Mouse (Mus musculus) lung, postnatal 10 days (tissue): ENCODE results near the gene Col11a2.

Experiments used
- DNase-seq: peaks from one replicate; pipeline ENCODE4 v3.0.0; 2021

The Col11a2 gene

DNA sequence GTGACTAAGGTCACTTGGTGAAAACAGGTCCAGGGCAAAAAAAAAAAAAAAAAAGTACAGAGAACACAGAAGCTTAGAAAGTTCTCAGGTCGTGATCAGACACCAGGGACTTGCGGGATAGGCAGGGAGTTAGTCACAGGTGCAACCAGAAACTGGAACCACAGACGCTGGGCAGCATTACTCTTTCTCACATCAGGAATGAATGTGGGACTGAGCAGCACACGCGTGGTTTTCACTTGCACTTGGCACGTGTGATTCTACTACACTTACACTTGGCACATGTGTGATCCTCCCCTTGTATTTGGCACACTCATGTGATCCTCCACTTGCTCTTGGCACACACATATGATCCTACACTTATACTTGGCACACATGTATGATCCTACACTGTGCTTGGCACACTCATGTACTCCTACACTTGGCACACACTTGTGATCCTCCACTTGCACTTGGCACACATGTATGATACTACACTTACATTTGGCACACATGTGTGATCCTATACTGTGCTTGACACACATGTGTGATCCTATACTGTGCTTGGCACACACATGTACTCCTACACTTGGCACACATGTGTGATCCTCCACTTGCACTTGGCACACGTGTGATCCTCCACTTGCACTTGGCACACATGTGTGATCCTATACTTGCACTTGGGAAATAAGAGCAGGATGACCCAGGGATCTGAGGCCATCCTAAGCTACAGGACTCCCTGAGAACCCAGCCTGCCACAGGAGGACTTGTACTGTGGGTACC, 68.1 kb downstream of the Col11a2 start:
- DNase-seq: no peak

DNA sequence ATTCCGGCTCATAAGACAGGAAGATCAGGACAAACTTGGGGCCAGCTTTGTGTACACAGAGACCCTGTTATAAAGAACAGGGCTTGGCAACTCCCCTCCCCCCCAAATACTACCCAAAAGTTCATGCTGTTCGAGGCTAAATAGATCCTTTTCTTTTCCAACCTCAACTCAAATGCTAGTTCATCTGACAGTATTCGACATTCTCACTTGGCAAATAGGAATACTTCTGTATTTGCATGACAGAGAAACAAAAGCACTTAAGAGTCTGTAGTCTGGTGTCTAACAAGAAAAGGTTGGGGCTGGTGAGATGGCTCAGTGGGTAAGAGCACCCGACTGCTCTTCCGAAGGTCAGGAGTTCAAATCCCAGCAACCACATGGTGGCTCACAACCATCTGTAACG, 69.2 kb downstream of the Col11a2 start:
- no peak for DNase-seq

DNA sequence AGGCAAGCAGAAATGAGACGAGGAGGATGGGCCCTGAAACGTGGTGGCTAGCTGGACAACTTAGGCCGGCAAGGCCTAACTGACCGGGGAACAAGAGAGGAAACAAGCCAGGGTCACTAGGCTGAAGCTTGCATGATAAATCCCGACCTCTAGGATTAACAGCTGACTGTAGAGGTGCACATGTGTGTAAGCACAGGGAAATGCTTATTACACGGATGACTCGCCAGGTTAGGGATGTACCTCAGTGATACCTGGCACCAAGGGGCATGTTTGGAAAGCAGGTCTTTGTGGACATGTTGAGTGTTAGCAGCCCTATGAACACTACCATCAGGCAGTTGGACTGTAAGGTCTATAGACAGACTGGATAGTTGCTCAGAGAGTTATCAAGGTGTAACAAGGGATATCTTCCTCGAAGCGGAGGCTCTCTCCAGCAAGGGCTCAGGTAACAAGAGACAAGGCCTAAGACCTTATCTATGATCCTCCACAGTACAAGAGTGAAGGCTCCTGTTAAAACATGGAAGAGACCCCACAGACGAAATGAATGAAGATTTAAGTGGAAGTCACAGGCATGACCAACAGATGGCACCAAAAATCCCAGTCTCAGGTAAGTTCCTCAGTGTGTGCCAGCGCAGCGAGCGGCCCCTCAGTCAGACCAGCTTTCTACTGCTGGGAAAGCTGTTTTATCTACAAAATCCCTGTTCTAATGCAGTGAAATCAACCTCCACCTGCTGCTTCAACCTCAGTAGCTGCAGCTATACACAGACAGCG, 70.0 kb downstream of the Col11a2 start:
- no peak for DNase-seq

DNA sequence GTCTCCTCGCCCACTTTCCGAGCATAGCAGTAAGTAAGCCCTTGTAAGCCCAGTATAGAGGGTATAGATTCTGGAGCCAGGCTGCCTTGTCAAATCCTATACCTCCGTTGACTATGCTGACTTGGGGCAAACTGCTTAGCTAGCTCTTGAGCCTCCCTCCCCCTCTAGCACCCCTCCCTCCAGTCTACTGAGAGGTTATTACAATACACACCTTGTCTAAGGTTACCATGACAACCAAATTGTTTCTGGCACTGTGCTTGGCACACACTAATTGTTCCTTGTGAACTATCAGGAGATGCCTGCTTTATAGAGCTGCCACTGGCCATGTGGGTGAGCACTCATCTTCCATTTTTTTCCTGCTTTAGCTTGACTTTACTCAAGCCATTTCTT, 70.6 kb downstream of the Col11a2 start:
- no peak for DNase-seq

DNA sequence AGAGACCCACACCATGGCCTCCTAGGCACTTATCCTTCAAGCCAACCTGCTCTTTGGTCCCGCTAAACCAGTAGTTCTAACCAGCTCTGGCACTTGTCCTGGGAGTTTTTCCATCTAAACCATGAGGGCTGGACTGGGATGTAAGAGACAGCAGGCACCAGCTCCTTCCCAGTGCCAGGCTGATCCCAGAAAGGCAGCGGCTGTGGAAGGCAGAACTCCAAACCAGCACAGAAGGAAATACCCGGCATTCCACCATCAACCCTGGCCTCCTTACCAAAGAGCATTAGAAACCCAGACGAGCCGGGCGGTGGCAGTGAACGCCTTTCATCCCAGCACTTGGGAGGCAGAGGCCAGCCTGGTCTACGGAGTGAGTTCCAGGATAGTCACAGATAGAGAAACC, 71.1 kb downstream of the Col11a2 start:
- no peak for DNase-seq

DNA sequence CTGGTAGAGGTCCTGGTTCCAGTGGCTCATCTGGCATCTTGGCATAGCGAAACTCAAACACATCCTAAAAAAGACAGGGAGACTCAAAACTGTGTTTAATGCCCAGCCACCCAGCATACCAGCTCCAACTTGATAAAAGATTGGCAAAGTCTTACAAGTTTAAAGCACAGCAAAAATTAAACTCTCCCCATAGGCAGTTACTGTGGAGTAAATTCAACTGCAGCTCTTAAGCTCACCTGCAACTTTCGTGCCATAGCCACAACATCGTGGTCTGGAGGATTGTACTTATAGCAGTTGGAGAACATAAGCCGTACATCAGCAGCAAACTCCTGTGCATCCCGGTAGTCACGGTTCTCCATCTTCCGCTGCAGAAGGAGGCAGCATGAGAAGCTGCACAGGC, 74.9 kb downstream of the Col11a2 start:
- DNase-seq: no peak
